Mouse (Mus musculus) spleen, embryonic (tissue): ENCODE results near the gene Ddx56.

Source experiments
- CTCF ChIA-PET: fragments of 350-600 bp; sonication (Branson Sonifier 250); formaldehyde crosslinking; loops from one replicate; lab custom pipeline; 2022; lab: Charles Lee

Gene Ddx56

DNA sequence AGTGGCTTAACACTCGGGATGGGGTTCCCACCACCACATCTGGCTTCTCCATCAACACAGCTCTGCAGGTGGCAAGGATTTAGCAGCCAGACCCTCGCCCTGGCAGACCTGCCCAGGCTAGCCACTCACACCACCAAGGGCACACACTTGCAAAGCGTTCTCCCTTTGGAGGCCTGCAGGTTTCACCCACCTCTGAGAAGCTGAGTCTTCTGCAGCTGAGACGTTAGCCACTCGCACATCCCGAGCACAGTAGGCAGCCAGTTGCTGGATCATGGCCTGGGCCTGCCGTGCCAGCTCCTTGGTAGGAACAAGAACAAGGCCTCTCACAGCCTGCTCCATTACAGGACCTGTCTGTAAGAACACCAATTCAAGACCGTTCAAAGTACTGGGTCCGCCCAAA lies 951 bp downstream of the Ddx56 start:
- CTCF ChIA-PET, result interaction anchor here (1.4 kb wide), 1 partner anchor 8 kb away, joined by 3 read pairs; the partner anchor contains the start of gene Tmed4

DNA sequence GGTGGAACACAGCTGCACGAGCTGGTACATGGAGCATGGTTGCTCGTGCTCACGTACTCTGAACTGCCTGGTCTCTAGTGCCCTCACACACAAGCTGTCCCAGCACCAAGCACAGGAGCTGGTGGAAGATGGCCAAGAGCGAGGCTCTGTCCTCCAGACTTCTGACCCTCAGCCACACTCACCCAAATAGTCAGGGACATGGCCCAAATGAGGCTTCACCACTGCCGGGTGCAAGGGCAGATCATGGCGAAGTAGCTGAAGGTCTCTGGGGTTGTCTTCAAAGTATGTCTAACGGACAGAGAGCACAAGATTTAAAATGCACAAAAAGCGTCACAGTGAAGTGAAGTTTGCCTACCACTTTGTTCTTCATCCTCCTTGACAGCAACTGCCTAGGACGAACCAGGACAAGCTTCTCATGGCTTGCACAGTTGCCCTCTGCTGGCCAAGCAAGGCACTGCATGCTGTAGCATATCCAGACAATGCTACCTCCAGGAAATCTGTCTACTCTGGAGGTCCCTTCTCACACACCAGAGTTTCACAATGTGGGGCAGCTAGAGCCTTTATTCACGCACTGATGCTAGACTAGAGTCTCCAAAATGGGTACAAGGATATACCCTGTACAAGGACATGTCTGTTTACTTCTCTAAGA lies 6.0 kb downstream of the Ddx56 start:
- CTCF ChIA-PET, result interaction anchor here (1.8 kb wide), 1 partner anchor 14 kb away, joined by 6 read pairs; the partner anchor contains the start of gene Tmed4

DNA sequence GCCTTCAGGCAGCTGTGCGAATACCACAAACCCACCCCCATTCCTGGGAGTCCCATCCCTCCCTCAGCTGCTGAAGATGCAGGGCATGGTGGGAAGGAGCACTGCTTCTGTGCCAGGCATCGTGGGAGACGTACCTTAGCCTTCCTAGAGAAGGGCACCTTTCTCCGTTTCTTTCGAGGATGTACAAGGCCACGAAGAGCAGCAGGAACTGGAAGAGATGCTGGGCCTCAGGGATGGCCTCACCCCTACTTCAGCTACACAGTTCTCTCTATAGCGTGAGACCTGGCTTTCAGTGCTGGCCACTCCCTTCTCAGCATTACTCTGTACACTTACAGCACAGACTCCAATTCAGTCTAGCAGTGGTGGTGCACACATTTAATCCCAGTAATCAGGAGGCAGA lies 8.2 kb downstream of the Ddx56 start:
- CTCF ChIA-PET, result no interaction called here

DNA sequence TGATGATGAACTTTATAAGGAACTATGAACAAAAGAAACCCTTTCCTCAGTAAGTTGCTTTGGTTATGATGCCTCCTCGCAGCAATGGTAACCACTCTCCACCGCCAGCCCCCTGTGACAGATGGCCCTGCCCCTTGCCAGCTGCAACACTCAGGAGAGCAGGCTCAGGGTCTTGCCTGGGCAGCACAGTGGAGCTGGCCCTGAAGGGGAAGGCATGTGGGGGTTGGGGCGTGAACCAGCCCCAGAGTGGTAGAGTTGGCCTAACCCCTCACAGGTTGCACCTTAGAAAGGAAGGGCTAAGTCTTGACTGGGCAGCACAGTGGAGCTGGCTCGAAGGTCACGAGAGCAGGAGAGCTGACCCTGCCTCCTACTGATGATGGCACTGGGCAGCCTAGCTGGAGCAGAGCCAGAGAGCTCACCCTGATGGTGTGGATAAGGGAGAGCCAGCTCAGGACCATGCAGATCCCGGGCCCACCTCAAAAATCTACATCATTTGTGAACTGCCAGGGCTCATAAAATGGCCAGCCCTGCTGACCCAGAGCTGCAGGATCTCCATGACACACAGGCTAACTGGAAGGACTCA lies 11.0 kb downstream of the Ddx56 start:
- CTCF ChIA-PET, result no interaction called here

DNA sequence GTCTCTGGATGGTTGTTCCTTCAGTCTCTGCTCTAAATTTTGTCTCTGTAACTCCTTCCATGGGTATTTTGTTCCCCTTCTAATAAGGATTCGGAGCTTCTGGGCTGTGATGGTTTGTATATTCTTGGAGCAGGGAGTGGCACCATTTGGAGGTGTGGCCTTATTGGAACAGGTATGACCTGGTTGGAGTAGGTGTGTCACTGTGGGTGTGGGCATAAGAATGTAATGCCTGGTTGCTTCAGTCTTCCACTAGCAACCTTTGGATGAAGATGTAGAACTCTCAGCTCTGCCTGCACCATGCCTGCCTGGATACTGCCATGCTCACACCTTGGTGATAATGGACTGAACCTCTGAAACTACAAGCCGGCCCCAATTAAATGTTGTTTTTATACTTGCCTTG lies 13.0 kb downstream of the Ddx56 start:
- CTCF ChIA-PET, result interaction anchor here (0.8 kb wide), 1 partner anchor 272 kb away, joined by 3 read pairs; no protein-coding TSS in a partner anchor

DNA sequence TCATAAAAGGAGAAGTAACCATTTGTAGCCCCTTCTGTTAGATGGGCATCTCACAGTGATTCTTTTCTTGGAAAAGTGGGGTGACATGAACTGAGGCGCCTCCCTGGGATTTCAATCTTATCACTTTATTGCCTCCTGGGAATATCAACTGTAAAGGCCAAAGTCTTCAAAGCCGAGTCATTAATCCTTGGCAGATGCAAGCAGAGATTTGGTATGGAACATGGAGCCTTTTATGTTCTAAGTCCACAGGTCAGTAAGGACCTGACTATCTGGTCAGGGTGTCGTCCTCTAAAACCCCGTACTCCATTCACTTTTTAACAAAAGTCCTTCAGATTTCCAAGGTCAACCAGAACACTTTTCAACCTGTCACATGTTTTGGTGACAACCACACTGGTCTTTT lies 14.7 kb downstream of the Ddx56 start:
- CTCF ChIA-PET, result no interaction called here

DNA sequence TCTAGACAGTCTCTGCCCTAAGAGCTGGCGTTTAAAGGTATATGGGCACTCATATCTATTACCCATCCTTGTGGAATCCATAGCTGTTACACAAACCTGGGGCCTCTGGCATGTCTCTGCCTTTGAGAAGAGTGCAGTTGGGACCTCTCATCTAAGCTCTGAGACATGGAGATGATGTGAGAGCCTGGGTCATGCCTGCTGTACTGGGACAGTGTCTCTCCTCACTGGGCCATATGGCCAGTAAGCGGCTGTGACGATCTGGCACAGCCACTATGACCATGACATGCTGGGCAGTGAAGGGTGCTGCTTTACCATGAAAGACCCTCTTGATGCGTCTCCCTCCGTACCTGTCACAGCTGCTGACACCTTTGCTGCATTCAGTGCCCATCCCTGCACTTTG lies 15.3 kb downstream of the Ddx56 start:
- CTCF ChIA-PET, result no interaction called here

DNA sequence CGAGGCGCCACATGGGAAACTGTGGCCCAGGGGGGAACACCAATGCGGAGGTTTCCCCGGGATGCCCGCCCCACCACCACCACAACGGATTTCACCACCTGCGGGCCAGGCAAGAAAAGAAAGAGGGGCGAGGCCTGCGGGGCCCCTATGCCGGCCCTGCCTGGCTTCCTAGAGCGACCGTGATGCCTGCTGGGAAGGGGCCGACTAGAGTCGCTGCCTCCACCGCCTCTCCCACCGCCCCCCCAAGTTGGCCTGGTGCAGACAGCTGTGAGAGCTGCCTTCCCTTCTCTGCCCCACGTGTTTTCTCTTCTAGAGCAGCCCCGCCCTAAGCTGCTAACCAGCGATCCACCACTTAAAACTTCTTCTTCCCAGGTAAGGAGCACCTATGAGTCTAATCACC lies 22.9 kb downstream of the Ddx56 start:
- CTCF ChIA-PET, result interaction anchor here (0.7 kb wide), 1 partner anchor 30 kb away, joined by 3 read pairs; no protein-coding TSS in a partner anchor

DNA sequence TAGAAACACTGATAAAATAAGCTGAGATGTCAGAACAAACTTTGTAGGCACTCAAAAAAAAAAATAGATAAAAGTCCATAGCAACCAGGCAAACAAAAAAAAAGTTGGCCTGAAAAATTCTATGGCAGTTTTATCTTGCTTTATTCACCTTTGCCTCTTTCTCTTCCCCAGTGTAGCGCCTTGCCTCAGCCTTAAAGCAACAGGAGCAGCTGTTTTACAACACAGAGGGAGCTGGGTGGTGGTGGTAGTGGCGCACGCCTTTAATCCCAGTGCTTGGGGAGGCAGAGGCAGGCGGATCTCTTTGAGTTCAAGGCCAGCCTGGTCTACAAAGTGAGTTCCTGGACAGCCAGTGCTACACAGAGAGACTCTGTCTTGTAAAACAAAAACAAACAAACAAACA lies 34.5 kb downstream of the Ddx56 start:
- CTCF ChIA-PET, result no interaction called here

DNA sequence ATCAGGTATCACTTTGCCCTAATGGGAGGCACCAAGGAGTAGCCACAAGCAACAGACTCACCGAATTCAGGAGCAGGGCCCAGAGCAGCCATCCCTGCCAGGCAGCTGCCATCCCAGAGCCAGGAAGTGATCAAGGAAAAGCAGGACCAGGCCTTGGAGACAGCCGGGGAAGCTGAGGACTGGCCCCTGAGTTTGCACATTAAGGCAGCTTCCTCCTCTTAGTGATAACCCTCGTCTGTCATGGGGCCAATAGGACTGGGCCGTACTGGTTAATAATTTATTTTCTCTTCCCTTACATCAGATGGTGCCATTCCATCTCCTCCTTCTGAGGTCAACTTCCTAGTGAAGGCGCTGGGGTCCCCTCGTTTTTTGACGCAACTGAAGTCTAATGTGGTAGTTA lies 37.6 kb downstream of the Ddx56 start, which contains the start of gene Npc1l1:
Gene Npc1l1 (minus strand): TSS at position 132 of the 400 bp plus-strand sequence.
- CTCF ChIA-PET, result no interaction called here

DNA sequence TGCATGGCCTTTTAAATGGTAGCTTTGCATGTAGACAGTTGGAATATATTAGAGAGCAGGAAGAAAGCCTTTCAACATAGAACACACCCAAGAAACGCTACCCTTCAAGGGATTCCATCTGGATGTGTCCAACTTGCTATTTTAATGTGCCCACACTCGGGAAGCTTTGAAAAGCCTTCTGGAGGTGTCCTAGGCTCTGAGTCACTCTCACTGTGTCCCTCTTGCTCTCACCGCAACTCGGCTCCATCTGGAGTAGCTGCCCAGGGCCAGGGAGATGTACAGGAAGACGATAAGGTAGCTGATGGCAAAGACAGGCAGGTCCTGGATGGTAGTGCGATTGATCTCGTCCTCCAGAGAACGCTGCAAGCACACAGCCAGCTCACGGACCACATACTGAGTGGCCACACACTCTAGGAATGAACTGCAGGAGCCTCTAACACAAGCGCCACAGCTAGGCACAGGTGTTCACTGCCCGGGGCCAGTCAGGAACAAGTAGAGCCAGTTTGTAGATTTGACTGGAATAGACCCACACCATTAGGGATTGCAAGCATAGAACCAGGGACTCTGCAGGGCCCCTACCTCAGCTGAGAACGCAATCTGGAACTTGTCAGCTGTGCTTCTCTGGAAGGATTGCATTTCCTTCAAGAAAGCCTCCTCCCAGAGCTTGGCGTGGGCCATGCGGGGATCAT lies 42.9 kb downstream of the Ddx56 start:
- CTCF ChIA-PET, result no interaction called here

DNA sequence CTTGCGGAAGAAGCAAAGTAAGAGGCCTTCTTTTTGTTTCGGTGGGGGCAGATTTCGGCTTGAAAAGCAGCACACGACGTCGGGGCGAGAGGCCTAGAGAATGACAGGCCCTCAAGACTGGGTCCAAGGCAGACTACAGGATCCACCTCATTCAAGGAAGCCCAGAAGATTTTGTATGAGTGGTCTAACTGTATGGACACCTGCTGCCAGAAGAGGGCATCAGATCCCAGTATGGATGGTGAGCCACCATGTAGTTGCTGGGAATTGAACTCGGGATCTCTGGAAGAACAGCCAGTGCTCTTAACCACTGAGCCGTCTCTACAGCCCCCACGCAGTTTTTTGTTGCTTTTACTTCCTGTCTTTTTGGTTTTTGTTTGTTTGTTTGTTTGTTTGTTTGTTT lies 45.4 kb downstream of the Ddx56 start:
- CTCF ChIA-PET, result no interaction called here

DNA sequence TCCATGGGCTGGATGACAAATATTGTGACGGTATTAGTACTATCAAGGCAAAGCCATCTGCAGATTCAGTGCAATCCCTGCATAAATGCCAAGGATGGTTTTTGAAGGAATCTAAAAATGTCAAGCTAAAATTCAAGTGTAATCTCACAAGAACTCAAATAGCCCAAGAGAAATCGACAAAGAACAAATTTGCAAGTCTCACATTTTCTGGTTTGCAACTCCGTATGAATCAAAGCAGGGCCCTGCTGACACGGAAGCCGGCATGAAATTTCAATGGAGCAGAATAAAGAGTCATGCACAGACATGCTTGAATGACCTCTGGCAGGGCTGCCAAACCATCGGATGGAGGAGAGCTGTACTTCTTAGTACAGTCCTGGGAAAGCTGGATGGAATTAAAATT lies 47.6 kb downstream of the Ddx56 start:
- CTCF ChIA-PET, result no interaction called here

DNA sequence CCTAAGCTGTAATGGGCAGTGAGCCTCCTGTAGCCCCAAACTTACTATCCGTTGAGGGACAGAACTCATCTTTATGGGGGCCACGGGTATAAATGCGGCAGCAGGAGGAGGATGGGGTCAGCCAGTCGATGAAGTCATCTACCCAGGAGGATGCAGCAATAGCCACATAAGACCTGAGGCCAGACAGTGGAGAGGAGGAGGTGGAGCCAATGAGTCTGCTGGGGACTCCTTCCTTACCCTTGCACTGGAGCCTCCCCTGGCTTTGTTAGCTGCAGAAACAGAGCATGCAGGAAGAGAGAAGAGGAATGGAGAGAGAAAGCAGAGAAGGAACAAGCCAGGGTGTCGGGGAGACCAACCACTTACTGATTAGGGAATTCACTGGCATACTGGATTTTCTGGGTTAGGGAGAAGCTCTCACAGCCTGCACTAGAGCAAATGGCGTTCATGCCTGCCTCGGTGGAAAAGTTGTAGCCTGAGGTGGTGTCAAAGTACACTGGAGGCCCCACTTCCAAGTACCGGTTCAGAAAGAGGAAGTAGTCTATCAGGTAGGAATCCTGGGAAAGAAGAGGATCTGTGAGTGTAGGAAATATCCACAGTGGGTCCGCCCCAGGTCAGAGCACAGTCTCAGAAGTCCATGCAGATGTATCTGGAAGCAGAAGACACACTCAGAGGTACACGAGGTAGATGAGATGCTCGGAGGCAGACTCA lies 49.2 kb downstream of the Ddx56 start:
- CTCF ChIA-PET, result no interaction called here

DNA sequence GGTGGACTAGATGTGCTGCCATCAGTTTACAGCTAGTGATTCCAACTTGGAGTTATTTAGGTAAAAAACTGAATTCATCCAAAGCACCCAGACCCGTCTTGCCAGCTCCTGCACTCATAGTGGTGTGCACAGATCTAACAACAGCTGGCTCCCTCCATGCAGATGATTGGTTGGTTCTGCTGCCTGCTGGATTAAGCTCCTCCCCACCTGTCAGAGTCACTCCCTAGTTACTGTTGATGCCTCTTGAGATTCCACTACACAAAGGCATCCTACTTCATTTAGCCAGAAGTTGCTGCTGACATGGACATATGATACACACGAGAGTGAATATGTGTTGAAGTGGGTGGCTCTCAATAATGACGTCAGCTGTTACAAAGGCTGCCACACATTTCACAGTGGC lies 50.7 kb downstream of the Ddx56 start:
- CTCF ChIA-PET, result interaction anchor here (0.5 kb wide), 1 partner anchor 141 kb away, joined by 3 read pairs; no protein-coding TSS in a partner anchor
